Mouse (Mus musculus): Measurements from ENCODE around the gene Klrk1. TPM values are rescaled to one million over a fixed set of nuclear protein-coding genes. Genes with fewer than 3 reads are reported as not detected.
"Not testable (repeated sequence)": the region's sequence is repeated elsewhere in the genome, so short reads cannot be mapped to it uniquely, and the experiment has no call there.

Gene Klrk1
- total RNA-seq (2021): not detected

- intact Hi-C loops (cut with DNase I): no loop called here
- no peak for DNase-seq
Measured at GRCm38 (mm10) chr6:129623735-129624134, at the start of gene Klrk1. TSS of gene Klrk1 (minus strand) at chr6:129623864.

GRCm38 (mm10) chr6:129661301-129661700 lies 37.6 kb upstream of the Klrk1 start:
- DNase-seq; intact Hi-C loops (cut with DNase I): not testable (repeated sequence)

GRCm38 (mm10) chr6:129660589-129660988 lies 36.9 kb upstream of the Klrk1 start, which contains the start of gene Klrc2:
TSS of gene Klrc2 (minus strand) at chr6:129660689.
- DNase-seq; intact Hi-C loops (cut with DNase I): not testable (repeated sequence)

GRCm38 (mm10) chr6:129644054-129644453 lies 20.4 kb upstream of the Klrk1 start:
- DNase-seq; intact Hi-C loops (cut with DNase I): not testable (repeated sequence)

- intact Hi-C loops (cut with DNase I); DNase-seq: not testable (repeated sequence)
Measured at GRCm38 (mm10) chr6:129643237-129643636, 19.6 kb upstream of the Klrk1 start, which contains the start of gene Klrc3. TSS of gene Klrc3 (minus strand) at chr6:129643337.

GRCm38 (mm10) chr6:129631046-129631445 lies 7.4 kb upstream of the Klrk1 start:
- DNase-seq; intact Hi-C loops (cut with DNase I): not testable (repeated sequence)

- intact Hi-C loops (cut with DNase I): no loop called here
- DNase-seq: no peak
Measured at GRCm38 (mm10) chr6:129608372-129608771, 15.3 kb downstream of the Klrk1 start.

- intact Hi-C loops (cut with DNase I): no loop called here
- DNase-seq: no peak
Measured at GRCm38 (mm10) chr6:129591508-129591907, 32.2 kb downstream of the Klrk1 start, which contains the start of gene Klrd1. TSS of gene Klrd1 (plus strand) at chr6:129591782.

GRCm38 (mm10) chr6:129583014-129583413 lies 40.6 kb downstream of the Klrk1 start:
- intact Hi-C loops (cut with DNase I): no loop called here
- DNase-seq: no peak

GRCm38 (mm10) chr6:129581896-129582295 lies 41.8 kb downstream of the Klrk1 start:
- intact Hi-C loops (cut with DNase I): no loop called here
- no peak for DNase-seq

- no peak for DNase-seq
- intact Hi-C loops (cut with DNase I): no loop called here
Measured at GRCm38 (mm10) chr6:129581274-129581673, 42.4 kb downstream of the Klrk1 start.

- no peak for DNase-seq
- intact Hi-C loops (cut with DNase I): no loop called here
Measured at GRCm38 (mm10) chr6:129577605-129578004, 46.1 kb downstream of the Klrk1 start, which contains the start of gene Klre1. TSS of gene Klre1 (plus strand) at chr6:129577905.

- intact Hi-C loops (cut with DNase I): no loop called here
- DNase-seq: no peak
Measured at GRCm38 (mm10) chr6:129575315-129575714, 48.3 kb downstream of the Klrk1 start.

- intact Hi-C loops (cut with DNase I): no loop called here
- DNase-seq: no peak
Measured at GRCm38 (mm10) chr6:129565257-129565656, 58.4 kb downstream of the Klrk1 start.

Other genes with a start within 250 kb of the Klrk1 start
- gene Clec12b, start 238.0 kb downstream of the Klrk1 start, total RNA-seq (2021): not detected
- under 1 TPM in 1 of 2 experiments, not detected in 1; 0.68 TPM for gene Clec1b, start 226.6 kb downstream of the Klrk1 start, total RNA-seq (2021)
- gene Clec9a, start 215.0 kb downstream of the Klrk1 start, total RNA-seq (2021): not detected
- gene Clec1a, start 171.9 kb downstream of the Klrk1 start, total RNA-seq (2021): 1 to 10 TPM; 1.3 to 2.1 TPM
- not detected for gene Olr1, start 116.7 kb downstream of the Klrk1 start, total RNA-seq (2021)
- gene Tmem52b, start 111.3 kb downstream of the Klrk1 start, total RNA-seq (2021): not detected
- 100 to 1,000 TPM; 206 to 217 TPM for gene Gabarapl1, start 90.7 kb downstream of the Klrk1 start, total RNA-seq (2021)
- gene Klre1, start 46.0 kb downstream of the Klrk1 start, total RNA-seq (2021): not detected
- not detected for gene Klrd1, start 32.1 kb downstream of the Klrk1 start, total RNA-seq (2021)
- gene Klrc3, start 19.5 kb upstream of the Klrk1 start, total RNA-seq (2021): not detected
- gene Klrc2, start 36.8 kb upstream of the Klrk1 start, total RNA-seq (2021): not detected
- not detected for gene Klrc1, start 55.1 kb upstream of the Klrk1 start, total RNA-seq (2021)
- not detected for gene Klri1, start 93.3 kb upstream of the Klrk1 start, total RNA-seq (2021)
- not detected for gene Klri2, start 116.6 kb upstream of the Klrk1 start, total RNA-seq (2021)
- not detected for gene Gm156, start 160.4 kb upstream of the Klrk1 start, total RNA-seq (2021)
- gene Gm17631, start 238.8 kb upstream of the Klrk1 start, total RNA-seq (2021): not detected

Measured in left cerebral cortex, postnatal 4 days (tissue).